Mouse (Mus musculus): ENCODE results near the gene Gm9833. TPM values are rescaled to one million over a fixed set of nuclear protein-coding genes. Genes with fewer than 3 reads are reported as not detected.

Gm9833 gene
- total and polyA plus RNA-seq, 3 experiments = not detected

DNA sequence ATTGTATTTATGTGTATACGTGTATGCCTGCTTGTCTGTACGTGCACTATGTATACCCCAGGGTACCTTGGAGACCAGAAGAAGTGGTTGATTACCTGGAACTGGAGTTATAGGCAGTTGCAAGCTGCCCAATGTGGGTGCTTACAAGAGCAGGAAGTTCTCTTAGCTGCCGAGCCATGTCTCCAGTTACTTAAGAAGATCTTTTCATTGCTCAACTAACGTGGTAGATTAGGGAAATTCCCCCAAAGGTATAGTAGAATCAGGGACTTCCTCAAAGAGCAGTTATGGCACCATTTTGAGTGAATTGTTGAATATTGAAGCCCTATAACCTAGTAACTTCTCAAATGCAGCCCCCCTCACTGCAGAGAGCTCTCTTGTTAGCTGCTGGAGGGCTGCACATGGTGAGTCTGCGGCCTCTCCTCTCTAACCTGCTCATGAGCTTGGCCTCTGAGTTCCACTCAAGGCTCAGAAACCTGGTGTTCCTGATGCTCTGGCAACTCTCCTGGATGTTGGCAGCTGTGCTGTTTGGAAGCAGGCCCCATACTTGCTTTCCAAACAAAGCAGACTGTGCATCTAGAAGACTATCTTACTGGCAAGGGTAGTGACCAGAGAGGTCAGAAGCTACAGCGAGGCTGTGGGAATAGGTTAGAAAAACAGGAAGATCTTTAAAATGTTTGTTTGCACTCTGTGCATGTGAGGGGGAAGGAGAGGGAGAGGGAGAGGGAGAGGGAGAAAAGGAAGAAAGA, 10.6 kb upstream of the Gm9833 start:
- no peaks in the 10 kb centered on the region for H3K36me3 ChIP-seq (replicated peaks in 1 of 2; ENCODE audit: control insufficient read depth in 1 of 2, insufficient read depth in 1 of 2, low read length in 1 of 2)
- H3K4me2 ChIP-seq (ENCODE audit: insufficient read depth, low read depth, poor library complexity, severe bottlenecking) = no peak overlapping the region
- H3K27ac ChIP-seq (ENCODE audit: insufficient read depth, low read depth) = no peak overlapping the region
- no peak overlapping the region for H3K4me3 ChIP-seq (replicated peaks in 1 of 3; ENCODE audit: low read depth in 2 of 3, low read length in 2 of 3, poor library complexity in 1 of 3)
- dilution Hi-C loops (cut with MboI; ENCODE audit: extremely low pct_ligation_motif_present, extremely low pct_unique_long_range_greater_than_20kb, low sequenced_read_pairs) = no loop called here
- H3K4me1 ChIP-seq (ENCODE audit: control insufficient read depth in 1 of 2, insufficient read depth in 2 of 2) = peaks cover 4 to 14% of the 10 kb centered on the region in 2 experiments; a peak in 3 of 4 replicates
- TF ChIP-seq GABPA (IDR thresholded peaks at IDR 0.05; ENCODE audit: insufficient replicate concordance, low read depth, low read length) (no peak), ETS1 (conservative IDR thresholded peaks at IDR 0.05; ENCODE audit: low read depth, low read length) (no peak), ZC3H11A (IDR thresholded peaks at IDR 0.05; ENCODE audit: low read depth, low read length) (no peak), MYC (IDR thresholded peaks at IDR 0.05; ENCODE audit: low read depth, low read length) (no peak), CTCF (conservative IDR thresholded peaks at IDR 0.05 in 1 of 2, IDR thresholded peaks at IDR 0.05 in 1 of 2; ENCODE audit: low read depth in 2 of 2, low read length in 2 of 2) (no peak), NRF1 (IDR thresholded peaks at IDR 0.05; ENCODE audit: low read depth, low read length) (no peak), KAT2A (IDR thresholded peaks at IDR 0.05; ENCODE audit: insufficient replicate concordance, low read length) (no peak), CHD1 (IDR thresholded peaks at IDR 0.05; ENCODE audit: low read depth, low read length) (no peak)
- in situ Hi-C loops (cut with MboI; ENCODE audit: low pct_ligation_motif_present, low pct_unique_long_range_greater_than_20kb, low sequenced_read_pairs) = no loop called here
- DNase-seq (ENCODE audit: extremely low read depth) = peak; percentile 68
- no peaks in the 10 kb centered on the region for H3K79me2 ChIP-seq (replicated peaks; ENCODE audit: control insufficient read depth, extremely low read depth, insufficient read depth, poor library complexity, severe bottlenecking)
- H3K9ac ChIP-seq (ENCODE audit: insufficient read depth, low read depth) = no peak overlapping the region
- no peaks in the 10 kb centered on the region for H3K27me3 ChIP-seq (replicated peaks)
- H3K9me3 ChIP-seq (replicated peaks; ENCODE audit: low read length) = no peaks in the 10 kb centered on the region

DNA sequence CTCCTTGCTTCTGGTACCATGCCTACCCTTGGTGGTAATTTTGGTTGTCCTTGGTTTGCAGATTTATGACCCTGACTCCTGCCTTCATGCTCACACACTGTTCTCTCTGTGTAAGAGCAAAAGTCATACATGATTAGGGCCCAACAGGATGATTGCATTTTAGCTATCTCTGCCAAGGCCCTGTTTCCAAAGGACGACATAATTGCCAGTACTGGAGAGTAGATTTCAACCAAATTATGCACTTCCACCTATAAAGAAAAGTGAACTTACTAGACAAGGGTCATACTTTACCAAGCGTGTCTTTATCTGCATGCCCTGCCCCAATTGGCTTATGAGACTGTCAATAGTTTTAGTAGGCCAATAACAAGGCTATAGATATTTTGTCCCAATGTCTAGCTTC, 9.8 kb upstream of the Gm9833 start:
- Histone ChIP-seq H3K36me3 (replicated peaks in 1 of 2; ENCODE audit: control insufficient read depth in 1 of 2, insufficient read depth in 1 of 2, low read length in 1 of 2) (no peaks in the 10 kb centered on the region), H3K4me1 (ENCODE audit: control insufficient read depth in 1 of 2, insufficient read depth in 2 of 2) (peaks cover 4 to 14% of the 10 kb centered on the region in 2 experiments; a peak in 3 of 4 replicates), H3K27me3 (replicated peaks) (no peaks in the 10 kb centered on the region), H3K4me3 (replicated peaks in 1 of 3; ENCODE audit: low read depth in 2 of 3, low read length in 2 of 3, poor library complexity in 1 of 3) (no peak overlapping the region), H3K79me2 (replicated peaks; ENCODE audit: control insufficient read depth, extremely low read depth, insufficient read depth, poor library complexity, severe bottlenecking) (no peaks in the 10 kb centered on the region), H3K9me3 (replicated peaks; ENCODE audit: low read length) (no peaks in the 10 kb centered on the region), H3K9ac (ENCODE audit: insufficient read depth, low read depth) (no peak overlapping the region), H3K4me2 (ENCODE audit: insufficient read depth, low read depth, poor library complexity, severe bottlenecking) (no peak overlapping the region), H3K27ac (ENCODE audit: insufficient read depth, low read depth) (no peak overlapping the region)
- no peak for DNase-seq (ENCODE audit: extremely low read depth)
- TF ChIP-seq E2F4 (IDR thresholded peaks at IDR 0.05; ENCODE audit: insufficient replicate concordance, low read depth, low read length) = no peak
- no peak for TF ChIP-seq ZMIZ1 (IDR thresholded peaks at IDR 0.05; ENCODE audit: low read depth, low read length)
- TF ChIP-seq MXI1 (IDR thresholded peaks at IDR 0.05; ENCODE audit: low read depth, low read length) = no peak
- no peak for TF ChIP-seq GABPA (IDR thresholded peaks at IDR 0.05; ENCODE audit: insufficient replicate concordance, low read depth, low read length)
- no peak for TF ChIP-seq POLR2A (IDR thresholded peaks at IDR 0.05; ENCODE audit: low read depth, low read length)
- TF ChIP-seq RAD21 (IDR thresholded peaks at IDR 0.05; ENCODE audit: low read depth, low read length) = no peak
- no peak for TF ChIP-seq CTCF (conservative IDR thresholded peaks at IDR 0.05 in 1 of 2, IDR thresholded peaks at IDR 0.05 in 1 of 2; ENCODE audit: low read depth in 2 of 2, low read length in 2 of 2)
- TF ChIP-seq MYC (IDR thresholded peaks at IDR 0.05; ENCODE audit: low read depth, low read length) = no peak
- dilution Hi-C loops (cut with MboI; ENCODE audit: extremely low pct_ligation_motif_present, extremely low pct_unique_long_range_greater_than_20kb, low sequenced_read_pairs) = no loop called here
- in situ Hi-C loops (cut with MboI; ENCODE audit: low pct_ligation_motif_present, low pct_unique_long_range_greater_than_20kb, low sequenced_read_pairs) = no loop called here

All from CH12.LX (cell line).